Mouse (Mus musculus) liver, embryonic 14.5 days (tissue): ENCODE measurements around the gene Casp3.

Experiments
- CTCF ChIP-seq: IDR thresholded peaks from 2 replicates; pipeline ENCODE4 v1.5.1; 2016; ENCODE audit warnings: antibody characterized with exemption, low read depth, control low read depth
- EP300 ChIP-seq: IDR thresholded peaks from 2 replicates; pipeline ENCODE4 v1.6.1; 2016; ENCODE audit warnings: antibody characterized with exemption, low read depth

GRCm38 (mm10) chr8:46617690-46618620 lies 864 bp downstream of the Casp3 start:
- TF ChIP-seq CTCF (no peak), EP300 (no peak)
